Mouse (Mus musculus): Measurements from ENCODE around the gene Rapsn. TPM values are rescaled to one million over a fixed set of nuclear protein-coding genes. Genes with fewer than 3 reads are reported as not detected.
"Not testable (repeated sequence)": the region's sequence is repeated elsewhere in the genome, so short reads cannot be mapped to it uniquely, and the experiment has no call there.

Gene Rapsn
- 10 to 100 TPM; 16.4 to 16.7 TPM for total RNA-seq (2021)

- peak; percentile 34 for DNase-seq (ENCODE audit: low spot score)
- intact Hi-C loops (cut with DNase I), result no loop called here
These were observed at the start of gene Rapsn for GRCm38 (mm10) chr2:91035385-91035784. Gene Rapsn (plus strand): TSS chr2:91035620.

- intact Hi-C loops (cut with DNase I), result loop anchor here (5.0 kb wide), 1 partner anchor 44 kb away; the partner anchor contains the start of gene Celf1
- no peak for DNase-seq (ENCODE audit: low spot score)
These were observed 49.4 kb upstream of the Rapsn start for GRCm38 (mm10) chr2:90986055-90986454.

- DNase-seq (ENCODE audit: low spot score), result no peak
- intact Hi-C loops (cut with DNase I), result no loop called here
These were observed 26.9 kb upstream of the Rapsn start for GRCm38 (mm10) chr2:91008536-91008935.

GRCm38 (mm10) chr2:91013881-91014280, 21.5 kb upstream of the Rapsn start:
- intact Hi-C loops (cut with DNase I), result no loop called here

GRCm38 (mm10) chr2:91015386-91015785, 20.0 kb upstream of the Rapsn start:
- DNase-seq (ENCODE audit: low spot score), result no peak
- intact Hi-C loops (cut with DNase I), result loop anchor here (5.0 kb wide), 1 partner anchor 42 kb away; no protein-coding TSS in a partner anchor

More at GRCm38 (mm10) chr2:91013881-91014280, 21.5 kb upstream of the Rapsn start:
- no peak for DNase-seq (ENCODE audit: low spot score)

GRCm38 (mm10) chr2:91018061-91018788, 17.2 kb upstream of the Rapsn start:
- no peak for DNase-seq (ENCODE audit: low spot score)
- intact Hi-C loops (cut with DNase I), result loop anchor here (5.0 kb wide), 1 partner anchor 39 kb away; no protein-coding TSS in a partner anchor

GRCm38 (mm10) chr2:91019911-91020310, 15.5 kb upstream of the Rapsn start:
- intact Hi-C loops (cut with DNase I), result loop anchor here (5.0 kb wide), 1 partner anchor 37 kb away; no protein-coding TSS in a partner anchor
- DNase-seq (ENCODE audit: low spot score), result no peak

- DNase-seq (ENCODE audit: low spot score); intact Hi-C loops (cut with DNase I): not testable (repeated sequence)
These were observed 13.2 kb upstream of the Rapsn start for GRCm38 (mm10) chr2:91022266-91022665.

GRCm38 (mm10) chr2:91023131-91023530, 12.3 kb upstream of the Rapsn start:
- no peak for DNase-seq (ENCODE audit: low spot score)
- intact Hi-C loops (cut with DNase I), result no loop called here

- no peak for DNase-seq (ENCODE audit: low spot score)
- intact Hi-C loops (cut with DNase I), result no loop called here
These were observed 11.5 kb upstream of the Rapsn start for GRCm38 (mm10) chr2:91023956-91024355.

GRCm38 (mm10) chr2:91025081-91025516, 10.3 kb upstream of the Rapsn start:
- intact Hi-C loops (cut with DNase I), result no loop called here
- DNase-seq (ENCODE audit: low spot score), result no peak

GRCm38 (mm10) chr2:91026491-91026890, 8.9 kb upstream of the Rapsn start:
- no peak for DNase-seq (ENCODE audit: low spot score)
- intact Hi-C loops (cut with DNase I), result no loop called here

GRCm38 (mm10) chr2:91027391-91028214, 7.8 kb upstream of the Rapsn start:
- DNase-seq (ENCODE audit: low spot score), result no peak

GRCm38 (mm10) chr2:91031216-91031615, 4.2 kb upstream of the Rapsn start:
- DNase-seq (ENCODE audit: low spot score), result no peak
- intact Hi-C loops (cut with DNase I), result loop anchor here (5.0 kb wide), 1 partner anchor 71 kb away; no protein-coding TSS in a partner anchor

More at GRCm38 (mm10) chr2:91027391-91028214, 7.8 kb upstream of the Rapsn start:
- intact Hi-C loops (cut with DNase I), result no loop called here

- intact Hi-C loops (cut with DNase I), result loop anchor here (5.0 kb wide), 1 partner anchor 69 kb away; no protein-coding TSS in a partner anchor
These were observed 2.4 kb upstream of the Rapsn start for GRCm38 (mm10) chr2:91033000-91033399.

GRCm38 (mm10) chr2:91041786-91042185, 6.4 kb downstream of the Rapsn start:
- no peak for DNase-seq (ENCODE audit: low spot score)
- intact Hi-C loops (cut with DNase I), result no loop called here

More at GRCm38 (mm10) chr2:91033000-91033399, 2.4 kb upstream of the Rapsn start:
- no peak for DNase-seq (ENCODE audit: low spot score)

- no peak for DNase-seq (ENCODE audit: low spot score)
- intact Hi-C loops (cut with DNase I), result no loop called here
These were observed 7.4 kb downstream of the Rapsn start for GRCm38 (mm10) chr2:91042651-91043398.

- no peak for DNase-seq (ENCODE audit: low spot score)
- intact Hi-C loops (cut with DNase I), result no loop called here
These were observed 9.3 kb downstream of the Rapsn start for GRCm38 (mm10) chr2:91044727-91045126.

- intact Hi-C loops (cut with DNase I); DNase-seq (ENCODE audit: low spot score): not testable (repeated sequence)
These were observed 10.4 kb downstream of the Rapsn start for GRCm38 (mm10) chr2:91045805-91046204.

GRCm38 (mm10) chr2:91047359-91047758, 11.9 kb downstream of the Rapsn start:
- DNase-seq (ENCODE audit: low spot score), result no peak
- intact Hi-C loops (cut with DNase I), result no loop called here

Measured in heart, postnatal 25 days (tissue).